Mouse (Mus musculus) stomach, postnatal 0 days (tissue): Measurements from ENCODE around the gene Grm7. TPM values are rescaled to one million over a fixed set of nuclear protein-coding genes. Genes with fewer than 3 reads are reported as not detected.

Experiments used
- ATAC-seq: fragments of 200-750 bp; cut with Nextera tagmentation; 2 replicates; pipeline ENCODE4 v1.8.0; 2017; ENCODE audit not compliant: low FRiP score, low TSS enrichment
- DNase-seq: peaks from one replicate; pipeline ENCODE4 v3.0.0-alpha.2; 2016; ENCODE audit warnings: low spot score
- H3K27ac ChIP-seq: fragments of 300-500 bp; sonication (generic); replicated peaks from 2 replicates; pipeline ENCODE4 v1.5.1; 2014; ENCODE audit warnings: mild to moderate bottlenecking, control low read depth
- H3K27me3 ChIP-seq: fragments of 300-500 bp; sonication (generic); 2 replicates; pipeline ENCODE4 v1.6.1; 2014; ENCODE audit warnings: low read length; ENCODE audit not compliant: control insufficient read depth, insufficient read depth
- H3K36me3 ChIP-seq: fragments of 300-500 bp; sonication (generic); 2 replicates; pipeline ENCODE4 v1.6.1; 2014; ENCODE audit warnings: low read length, mixed read lengths; ENCODE audit not compliant: control insufficient read depth, insufficient read depth
- H3K4me1 ChIP-seq: fragments of 300-500 bp; sonication (generic); replicated peaks from 2 replicates; pipeline ENCODE4 v1.6.1; 2014; ENCODE audit warnings: antibody characterized with exemption; ENCODE audit not compliant: control insufficient read depth, insufficient read depth
- H3K4me2 ChIP-seq: fragments of 300-500 bp; sonication (generic); replicated peaks from 2 replicates; pipeline ENCODE4 v1.6.1; 2014; ENCODE audit warnings: low read depth, mild to moderate bottlenecking, control low read depth, moderate library complexity
- H3K4me3 ChIP-seq: fragments of 300-500 bp; sonication (generic); 2 replicates; pipeline ENCODE4 v1.5.1; 2014; ENCODE audit warnings: low read depth, low read length, control low read depth
- H3K9ac ChIP-seq: fragments of 300-500 bp; sonication (generic); 2 replicates; pipeline ENCODE4 v1.6.1; 2014; ENCODE audit warnings: mild to moderate bottlenecking, low read length, control low read depth, mixed read lengths
- H3K9me3 ChIP-seq: fragments of 300-500 bp; sonication (generic); 2 replicates; pipeline ENCODE4 v1.6.1; 2016; ENCODE audit warnings: low read length; ENCODE audit not compliant: control insufficient read depth
- CTCF ChIP-seq: IDR thresholded peaks from 2 replicates; pipeline ENCODE4 v1.5.1; 2016; ENCODE audit warnings: antibody characterized with exemption, low read depth, mild to moderate bottlenecking, moderate library complexity
- EP300 ChIP-seq: optimal IDR thresholded peaks from 2 replicates; pipeline ENCODE3; 2016; ENCODE audit warnings: antibody characterized with exemption
- whole genome bisulfite sequencing: fragments of 180-500 bp; shearing (Covaris S2); extraction: QIAGEN DNeasy Blood & Tissue Kit; methylation state at CpG from one replicate; pipeline ENCODE4 v1.1.7; 2014; 5-methylcytosine and 5-hydroxymethylcytosine counted together
- polyA plus RNA-seq: library from polyadenylated mRNA; unstranded; fragments of >200 nt; fragmentation: Nextera tagmentation; extraction: Ambion mirVana; gene quantifications from 2 replicates; pipeline ENCODE4 v1.2.1, GENCODE M21; 2015

The Grm7 gene
- polyA plus RNA-seq, 1 experiment from 2014 or later, result 0.57 TPM

DNA sequence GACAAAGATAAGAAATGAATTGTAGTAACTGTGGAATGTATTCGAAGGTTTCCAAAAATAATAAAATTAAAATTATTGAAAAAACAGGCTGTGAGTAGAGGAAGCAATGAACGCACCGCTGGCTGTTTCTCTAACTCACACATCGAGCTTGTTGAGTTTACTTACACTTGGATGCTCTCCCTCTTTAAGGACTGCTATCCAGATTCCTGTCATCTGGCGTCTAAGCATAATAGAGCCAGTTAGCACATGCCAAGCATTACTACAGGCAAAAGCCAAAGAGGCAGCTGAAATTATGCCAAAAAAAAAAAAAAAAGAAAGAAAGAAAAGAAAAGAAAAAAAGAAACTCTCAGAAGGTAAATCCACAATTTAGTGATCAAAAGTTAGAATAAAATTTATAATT, 609.8 kb downstream of the Grm7 start:
- H3K27ac ChIP-seq, result no peak overlapping the region
- DNase-seq, result no peak
- no peaks in the 10 kb centered on the region for H3K9me3 ChIP-seq
- H3K36me3 ChIP-seq, result no peaks in the 10 kb centered on the region
- no peak overlapping the region for H3K4me2 ChIP-seq
- no peaks in the 10 kb centered on the region for H3K4me1 ChIP-seq
- TF ChIP-seq EP300, result no peak
- no peak for TF ChIP-seq CTCF
- H3K4me3 ChIP-seq, result no peak overlapping the region
- no peak for ATAC-seq
- 66% methylated on average over 5 of the region's 5 CpGs for WGBS
- no peak overlapping the region for H3K9ac ChIP-seq
- no peaks in the 10 kb centered on the region for H3K27me3 ChIP-seq

DNA sequence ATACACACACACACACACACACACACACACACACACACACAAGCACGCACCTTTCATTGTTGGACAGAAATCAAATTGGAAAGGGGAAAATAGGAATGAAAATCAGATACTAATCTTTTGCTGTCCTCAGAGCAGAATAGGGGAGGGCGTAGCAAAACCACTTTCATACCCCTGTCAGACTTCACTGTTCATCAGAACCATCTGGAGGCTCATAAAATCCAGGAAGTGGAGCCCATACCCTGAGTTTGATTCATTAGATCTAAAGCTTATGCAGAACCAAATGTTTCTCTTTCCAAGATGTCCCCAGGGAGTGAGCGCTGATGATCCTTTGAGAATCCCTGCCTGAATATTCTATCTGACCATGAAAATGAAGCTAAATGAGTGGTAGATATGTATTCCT, 611.6 kb downstream of the Grm7 start:
- TF ChIP-seq EP300 (no peak), CTCF (no peak)
- H3K4me2 ChIP-seq, result no peak overlapping the region
- H3K27me3 ChIP-seq, result no peaks in the 10 kb centered on the region
- no peaks in the 10 kb centered on the region for H3K4me1 ChIP-seq
- no peak for ATAC-seq
- H3K36me3 ChIP-seq, result no peaks in the 10 kb centered on the region
- H3K27ac ChIP-seq, result no peak overlapping the region
- no peak overlapping the region for H3K4me3 ChIP-seq
- no peaks in the 10 kb centered on the region for H3K9me3 ChIP-seq
- no peak for DNase-seq
- WGBS, result 73% methylated on average over 3 of the region's 3 CpGs
- H3K9ac ChIP-seq, result no peak overlapping the region

DNA sequence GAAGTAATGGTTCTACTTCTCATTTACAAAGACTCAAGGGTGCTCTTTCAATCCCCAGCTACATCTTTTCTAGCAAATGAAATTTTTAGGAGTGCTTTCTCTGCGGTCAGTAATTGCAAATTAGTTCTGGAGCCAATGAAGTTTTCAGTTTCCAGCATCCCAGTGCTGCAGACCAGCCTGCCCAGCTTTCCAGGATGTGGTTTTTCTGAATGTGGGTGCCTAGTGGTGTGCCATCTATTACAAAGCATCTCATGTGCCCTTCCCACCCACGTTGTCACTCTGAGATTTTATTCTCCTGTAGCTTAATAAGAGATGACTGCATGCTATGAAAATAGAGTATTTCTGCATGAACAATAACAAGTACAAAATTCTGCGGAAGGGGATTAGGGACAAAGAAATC, 612.9 kb downstream of the Grm7 start:
- 79% methylated on average over 3 of the region's 3 CpGs for WGBS
- ATAC-seq (no peak), DNase-seq (no peak)
- no peaks in the 10 kb centered on the region for H3K27me3 ChIP-seq
- no peaks in the 10 kb centered on the region for H3K36me3 ChIP-seq
- no peak overlapping the region for H3K9ac ChIP-seq
- TF ChIP-seq EP300 (no peak), CTCF (no peak)
- no peaks in the 10 kb centered on the region for H3K4me1 ChIP-seq
- no peak overlapping the region for H3K4me2 ChIP-seq
- no peak overlapping the region for H3K27ac ChIP-seq
- no peak overlapping the region for H3K4me3 ChIP-seq
- no peaks in the 10 kb centered on the region for H3K9me3 ChIP-seq

DNA sequence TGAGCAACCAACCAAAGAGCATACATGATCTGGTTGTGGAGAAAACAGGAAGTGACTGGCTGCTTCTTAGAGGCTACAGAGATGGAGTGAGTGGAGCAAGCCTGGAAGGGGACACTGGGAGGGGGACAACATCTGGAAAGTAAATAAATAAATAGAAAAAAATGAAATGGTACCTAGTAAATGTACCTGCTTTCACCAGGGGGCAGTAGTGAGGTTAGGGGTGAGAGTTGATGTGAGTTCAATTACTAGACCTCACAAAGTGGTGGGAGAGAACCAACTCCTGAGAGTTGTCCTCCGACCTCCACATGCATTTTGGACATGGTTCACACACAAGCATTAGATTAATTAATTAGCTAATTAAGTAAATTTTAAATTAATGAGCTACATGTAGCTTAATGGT, 615.8 kb downstream of the Grm7 start:
- Histone ChIP-seq H3K4me1 (no peaks in the 10 kb centered on the region), H3K9me3 (no peaks in the 10 kb centered on the region), H3K9ac (no peak overlapping the region), H3K4me3 (no peak overlapping the region), H3K4me2 (no peak overlapping the region), H3K36me3 (no peaks in the 10 kb centered on the region), H3K27me3 (no peaks in the 10 kb centered on the region), H3K27ac (no peak overlapping the region)
- WGBS, result 88% methylated on average over 1 of the region's 1 CpGs
- DNase-seq (no peak), ATAC-seq (no peak)
- TF ChIP-seq CTCF (no peak), EP300 (no peak)

DNA sequence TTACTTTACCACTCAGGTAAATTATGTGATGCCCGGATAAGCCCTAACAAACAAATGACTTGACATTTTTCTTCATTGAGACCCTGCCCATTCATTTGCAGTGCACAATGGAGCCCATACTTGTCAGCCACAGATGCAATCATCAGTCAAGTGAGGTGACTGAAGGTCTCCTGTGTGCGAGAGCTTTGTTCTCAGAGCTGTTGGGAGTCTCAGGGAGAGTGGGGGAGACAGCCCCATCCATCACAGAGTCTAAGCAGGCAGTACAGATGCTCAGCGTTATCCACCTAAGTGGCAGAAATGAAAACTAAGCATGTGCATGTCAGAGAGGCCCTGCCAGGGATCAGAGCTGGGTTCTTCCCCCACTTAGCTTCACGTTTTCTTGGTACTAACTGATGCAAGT, 631.3 kb downstream of the Grm7 start:
- no peak overlapping the region for H3K4me3 ChIP-seq
- no peaks in the 10 kb centered on the region for H3K36me3 ChIP-seq
- no peak overlapping the region for H3K4me2 ChIP-seq
- no peaks in the 10 kb centered on the region for H3K4me1 ChIP-seq
- DNase-seq, result no peak
- TF ChIP-seq EP300, result no peak
- no peak for TF ChIP-seq CTCF
- no peak overlapping the region for H3K27ac ChIP-seq
- 21% methylated on average over 4 of the region's 4 CpGs for WGBS
- H3K9ac ChIP-seq, result no peak overlapping the region
- no peak for ATAC-seq
- no peaks in the 10 kb centered on the region for H3K9me3 ChIP-seq
- H3K27me3 ChIP-seq, result no peaks in the 10 kb centered on the region

DNA sequence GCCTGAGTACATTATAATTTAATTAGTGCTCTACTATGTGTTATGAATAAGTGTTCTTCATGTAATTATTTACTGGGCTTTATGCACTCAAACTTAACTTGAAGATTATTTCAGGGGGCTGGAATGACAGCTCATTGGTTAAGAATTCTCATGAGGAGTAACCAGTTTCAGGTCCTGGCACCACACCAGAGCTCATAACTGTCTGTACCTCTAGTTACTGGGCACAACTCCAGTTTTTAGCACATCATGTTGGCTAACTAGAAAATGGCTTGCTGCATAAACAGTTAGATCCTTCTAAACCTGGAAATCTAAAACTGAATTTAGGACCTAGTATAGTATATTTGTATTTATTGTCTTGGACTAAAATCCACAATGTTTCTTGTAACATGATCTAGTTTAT, 633.1 kb downstream of the Grm7 start:
- H3K4me2 ChIP-seq, result no peak overlapping the region
- H3K27ac ChIP-seq, result no peak overlapping the region
- H3K4me3 ChIP-seq, result no peak overlapping the region
- H3K36me3 ChIP-seq, result no peaks in the 10 kb centered on the region
- H3K27me3 ChIP-seq, result no peaks in the 10 kb centered on the region
- no peaks in the 10 kb centered on the region for H3K9me3 ChIP-seq
- TF ChIP-seq CTCF, result no peak
- TF ChIP-seq EP300, result no peak
- H3K9ac ChIP-seq, result no peak overlapping the region
- ATAC-seq, result no peak
- DNase-seq, result no peak
- no peaks in the 10 kb centered on the region for H3K4me1 ChIP-seq

DNA sequence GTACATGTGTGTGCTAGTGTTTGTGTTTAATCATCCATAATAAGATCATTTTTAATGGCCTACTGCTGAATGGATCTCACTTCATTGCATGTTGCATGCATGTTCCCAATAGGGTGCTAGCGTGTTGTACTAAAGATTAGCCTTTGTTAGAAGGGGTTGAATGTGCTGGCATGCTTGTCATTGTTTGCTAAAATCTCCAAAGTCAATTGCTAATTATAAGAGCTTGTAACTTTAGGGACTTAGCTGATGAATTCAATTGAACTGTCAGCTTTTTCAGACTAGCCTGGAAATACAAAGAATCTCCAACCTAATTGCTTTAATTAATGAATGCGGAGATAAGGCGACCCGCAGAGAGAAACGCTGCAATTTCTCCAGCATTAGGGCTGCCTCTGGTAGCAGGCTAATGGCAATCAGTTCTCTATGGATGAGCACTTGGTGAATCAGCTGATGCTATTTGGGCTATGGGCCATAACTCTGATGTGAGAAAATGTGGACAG, 648.2 kb downstream of the Grm7 start:
- no peaks in the 10 kb centered on the region for H3K36me3 ChIP-seq
- H3K4me2 ChIP-seq, result no peak overlapping the region
- no peaks in the 10 kb centered on the region for H3K4me1 ChIP-seq
- H3K9me3 ChIP-seq, result no peaks in the 10 kb centered on the region
- no peak overlapping the region for H3K27ac ChIP-seq
- H3K27me3 ChIP-seq, result no peaks in the 10 kb centered on the region
- H3K9ac ChIP-seq, result no peak overlapping the region
- 70% methylated on average over 5 of the region's 5 CpGs for WGBS
- H3K4me3 ChIP-seq, result no peak overlapping the region
- TF ChIP-seq EP300 (no peak), CTCF (no peak)
- no peak for ATAC-seq
- DNase-seq, result no peak
